Mouse (Mus musculus): ENCODE data around the gene Kbtbd6. TPM values are rescaled to one million over a fixed set of nuclear protein-coding genes. Genes with fewer than 3 reads are reported as not detected.

Gene Kbtbd6
- total RNA-seq, 1 experiment from 2014 or later, result not detected

Other genes with a start within 250 kb of the Kbtbd6 start
- not detected in 3 replicates for gene Zfp957, start 204.5 kb upstream of the Kbtbd6 start, total RNA-seq (2017)
- 7.0 to 54.6 TPM (median 29.0 TPM) in 3 replicates for gene Rgcc, start 150.2 kb upstream of the Kbtbd6 start, total RNA-seq (2017)
- 24.0 to 47.2 TPM (median 30.6 TPM) in 3 replicates for gene Naa16, start 61.1 kb upstream of the Kbtbd6 start, total RNA-seq (2017)
- gene Mtrf1, start 54.1 kb upstream of the Kbtbd6 start, total RNA-seq (2017), result 5.8 to 7.4 TPM (median 7.1 TPM) in 3 replicates
- 20.7 to 22.0 TPM (median 21.7 TPM) in 3 replicates for gene Kbtbd7, start 25.3 kb upstream of the Kbtbd6 start, total RNA-seq (2017)
- 153 to 230 TPM (median 169 TPM) in 3 replicates for gene Elf1, start 29.4 kb downstream of the Kbtbd6 start, total RNA-seq (2017)
- gene Wbp4, start 29.7 kb downstream of the Kbtbd6 start, total RNA-seq (2017), result 59.1 to 69.4 TPM (median 63.9 TPM) in 3 replicates
- gene Sugt1, start 135.9 kb downstream of the Kbtbd6 start, total RNA-seq (2017), result 144 to 198 TPM (median 182 TPM) in 3 replicates
- gene Cnmd, start 210.3 kb downstream of the Kbtbd6 start, total RNA-seq (2017), result not detected in 3 replicates

All from monocyte, adult 5-6 weeks (primary cell).